Mouse (Mus musculus): ENCODE measurements around the gene Vmn2r116.
"Not testable (repeated sequence)": the region's sequence is repeated elsewhere in the genome, so short reads cannot be mapped to it uniquely, and the experiment has no call there.

The Vmn2r116 gene

GRCm38 (mm10) chr17:23384304-23384703, at the start of gene Vmn2r116:
Gene Vmn2r116, plus strand, starts transcription at chr17:23384604.
- DNase-seq (ENCODE audit: extremely low spot score, low spot score), result not testable (repeated sequence)

GRCm38 (mm10) chr17:23343441-23343840, 41.0 kb upstream of the Vmn2r116 start, which contains the start of gene Vmn2r115:
Gene Vmn2r115, plus strand, starts transcription at chr17:23343741.
- not testable (repeated sequence) for DNase-seq (ENCODE audit: extremely low spot score, low spot score)

- DNase-seq (ENCODE audit: extremely low spot score, low spot score), result no peak
Measured at GRCm38 (mm10) chr17:23351644-23352043, 32.8 kb upstream of the Vmn2r116 start.

- peak; percentile 11 for DNase-seq (ENCODE audit: extremely low spot score, low spot score)
Measured at GRCm38 (mm10) chr17:23433150-23433679, 48.8 kb downstream of the Vmn2r116 start.

Data from neural tube, embryonic 10.5 days (tissue).